Mouse (Mus musculus) adrenal gland, postnatal 4 days (tissue): Measurements from ENCODE around the gene Smc1b. TPM values are rescaled to one million over a fixed set of nuclear protein-coding genes. Genes with fewer than 3 reads are reported as not detected.
"Not testable (repeated sequence)": the region's sequence is repeated elsewhere in the genome, so short reads cannot be mapped to it uniquely, and the experiment has no call there.

Experiments
- DNase-seq, 2 experiments: peaks; one replicate each; pipeline ENCODE4 v3.0.0; 2021 to 2022; ENCODE audit warnings: low spot score in 2 of 2, mixed read lengths in 2 of 2
- total RNA-seq, 2 experiments: library from RNA; stranded (reverse); gene quantifications; 2 replicates each; pipeline ENCODE4 v1.2.3; 2021

The Smc1b gene
- total RNA-seq, 2 experiments from 2014 or later = 0.39 to 0.79 TPM

GRCm38 (mm10) chr15:85135143-85135542 lies 3.4 kb upstream of the Smc1b start:
- DNase-seq = no peak

GRCm38 (mm10) chr15:85132193-85132520 lies 393 bp upstream of the Smc1b start:
- no peak for DNase-seq

DNA sequence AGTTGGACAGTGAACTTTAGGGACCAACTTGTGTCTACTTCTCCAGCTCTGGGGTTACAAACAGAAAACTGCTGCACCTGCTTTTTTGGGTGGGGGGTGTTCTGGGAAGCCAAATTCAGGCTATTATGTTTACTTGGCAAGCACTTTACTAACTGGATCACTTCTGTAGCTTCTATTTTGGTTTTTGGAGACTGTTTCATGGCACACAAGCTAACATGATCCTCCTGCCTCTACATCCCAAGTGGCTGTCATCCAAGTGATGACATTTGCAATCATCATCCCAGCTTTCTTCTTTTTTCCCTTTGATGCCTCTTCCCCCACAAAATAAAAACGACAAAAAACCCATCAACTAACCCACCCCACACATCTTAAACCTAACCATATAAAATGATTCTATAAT lies 46.1 kb downstream of the Smc1b start:
- DNase-seq = no peak

- no peak for DNase-seq
Observed at GRCm38 (mm10) chr15:85072651-85073050, 59.1 kb downstream of the Smc1b start.

GRCm38 (mm10) chr15:85070561-85070960 lies 61.2 kb downstream of the Smc1b start:
- DNase-seq = no peak

DNA sequence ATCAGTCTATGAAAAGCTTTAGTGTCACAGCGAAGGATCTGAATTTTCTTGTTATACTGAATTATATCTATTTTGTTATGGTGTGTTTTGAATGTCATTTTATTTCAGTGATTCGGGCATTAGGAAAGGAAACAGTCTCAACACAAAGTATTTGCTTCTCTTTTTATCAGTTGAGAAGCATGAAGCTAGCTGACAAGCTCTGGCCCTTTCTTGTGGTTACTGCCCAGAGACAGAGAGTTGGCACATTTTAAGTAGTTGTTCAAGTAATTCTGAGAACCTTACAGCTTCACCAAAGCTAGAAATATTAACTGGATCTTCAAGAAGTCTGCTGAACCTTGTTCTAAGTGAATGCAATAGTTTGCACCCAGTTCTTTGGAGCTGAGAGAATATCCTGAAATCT lies 68.3 kb downstream of the Smc1b start:
- DNase-seq = no peak

DNA sequence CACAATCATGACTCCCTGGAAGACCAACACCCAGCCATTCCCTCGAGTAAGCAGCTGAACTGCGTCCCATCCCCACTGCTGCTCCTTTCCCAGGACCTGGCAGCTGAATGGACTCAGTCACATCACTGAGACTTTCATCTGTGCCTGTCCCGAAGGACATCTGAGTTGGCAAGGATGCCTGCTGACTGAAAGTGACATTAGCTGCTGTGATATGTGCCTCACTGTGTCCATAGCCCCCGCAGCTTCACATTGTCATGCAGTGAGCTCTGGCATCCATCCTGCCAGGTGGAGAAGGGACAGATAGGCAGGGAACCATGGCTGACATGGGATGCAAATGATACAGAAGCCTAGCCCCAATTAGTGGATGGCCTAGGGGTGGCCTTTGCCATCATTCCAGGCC lies 76.6 kb downstream of the Smc1b start:
- DNase-seq = no peak

DNA sequence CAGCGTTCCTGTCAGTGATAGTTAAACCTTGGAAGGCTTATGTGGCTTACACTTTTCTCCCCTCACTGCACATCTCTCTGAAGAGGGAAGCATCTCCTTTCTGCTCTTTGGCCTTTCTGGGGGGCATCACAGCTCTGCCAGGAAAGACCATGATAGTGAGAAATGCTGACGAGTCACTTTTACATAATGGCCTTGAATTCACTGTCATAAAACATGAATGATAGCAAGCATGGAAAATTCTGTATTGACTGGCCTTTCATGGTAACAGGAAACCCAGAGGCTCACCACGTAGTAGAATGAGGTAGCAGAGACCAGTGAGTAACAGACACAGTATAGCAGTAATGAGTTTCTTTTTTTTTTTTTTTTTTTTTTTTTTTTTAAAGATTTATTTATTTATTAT lies 77.7 kb downstream of the Smc1b start:
- no peak for DNase-seq

- DNase-seq = no peak
Observed at GRCm38 (mm10) chr15:85049758-85050157, 82.0 kb downstream of the Smc1b start.

DNA sequence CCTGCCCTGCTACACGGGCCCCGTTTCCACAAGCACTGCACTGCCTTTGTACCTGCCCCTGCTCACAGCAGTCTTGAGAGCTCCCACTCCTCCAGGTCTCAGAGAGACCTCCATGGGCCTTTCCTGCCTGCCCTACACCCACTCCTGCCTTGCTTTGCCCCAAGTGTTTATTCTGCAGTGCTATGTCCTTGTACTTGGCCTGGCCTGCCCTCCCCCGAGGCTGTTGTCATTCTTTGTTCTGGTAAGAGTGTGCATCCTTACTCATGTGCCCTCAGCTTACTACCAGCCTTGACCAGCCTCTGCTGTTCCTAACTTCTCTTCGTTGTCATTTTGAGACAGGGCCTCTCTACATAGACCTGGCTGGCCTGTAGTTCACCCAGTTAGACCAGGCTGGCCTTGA lies 83.9 kb downstream of the Smc1b start:
- DNase-seq = no peak

- DNase-seq = no peak
Observed at GRCm38 (mm10) chr15:85046230-85046950, 85.4 kb downstream of the Smc1b start.

GRCm38 (mm10) chr15:85043761-85044160 lies 88.0 kb downstream of the Smc1b start:
- DNase-seq = no peak

- DNase-seq = no peak
Observed at GRCm38 (mm10) chr15:85043116-85043515, 88.6 kb downstream of the Smc1b start.

DNA sequence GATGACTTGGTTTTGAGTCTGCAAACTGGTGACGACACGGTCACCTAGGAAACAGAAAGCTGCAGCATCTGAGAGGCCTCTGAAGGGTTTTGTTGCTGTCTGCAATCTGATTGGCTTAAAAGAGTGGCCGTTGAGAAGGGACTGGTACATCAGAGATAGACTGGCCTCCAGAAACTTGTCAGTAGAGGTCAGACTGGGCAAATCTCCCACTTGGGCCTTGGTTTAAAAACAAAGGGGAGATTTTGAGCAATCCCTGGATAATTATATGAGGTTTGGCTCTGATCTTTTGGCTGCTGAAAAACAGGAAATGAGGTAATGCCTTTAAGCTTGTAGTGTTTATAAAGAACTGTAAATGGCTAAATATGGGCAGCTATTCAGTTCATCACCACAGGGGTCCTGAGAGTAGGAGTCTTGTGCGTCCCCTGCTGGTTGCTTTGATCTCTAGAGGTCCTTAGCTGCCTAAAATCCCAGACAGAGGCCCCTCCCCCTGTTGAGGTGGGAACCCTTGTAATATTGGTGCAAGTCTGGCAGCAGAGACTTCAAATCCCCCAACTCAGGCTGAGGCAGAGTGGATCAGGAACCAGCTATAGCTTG lies 89.3 kb downstream of the Smc1b start:
- DNase-seq = no peak

- DNase-seq = no peak
Observed at GRCm38 (mm10) chr15:85041546-85042225, 90.1 kb downstream of the Smc1b start.

GRCm38 (mm10) chr15:85037343-85037690 lies 94.4 kb downstream of the Smc1b start:
- no peak for DNase-seq

- DNase-seq = peak; percentile 96
Observed at GRCm38 (mm10) chr15:85036566-85037342, 95.0 kb downstream of the Smc1b start.

- not testable (repeated sequence) for DNase-seq
Observed at GRCm38 (mm10) chr15:85033916-85034315, 97.8 kb downstream of the Smc1b start.

DNA sequence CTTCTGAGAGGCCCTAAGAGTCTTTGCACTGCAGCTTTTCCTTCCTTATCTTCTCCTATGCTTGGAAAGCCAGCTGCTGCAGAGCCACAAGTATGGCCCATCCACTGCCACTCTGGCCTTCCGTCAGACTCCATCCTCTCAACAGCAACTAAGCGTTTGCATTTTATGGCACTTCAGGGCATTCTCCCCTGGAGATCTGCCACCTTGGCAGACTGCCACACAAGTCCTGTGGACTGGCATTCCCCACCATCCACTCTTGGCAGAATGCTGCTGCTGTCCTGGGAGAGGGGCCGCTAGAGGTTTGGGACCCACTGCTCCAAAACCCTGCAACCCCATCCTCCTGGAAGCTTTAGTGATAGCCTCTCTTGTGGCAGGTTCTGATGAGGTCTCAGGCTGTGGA lies 99.9 kb downstream of the Smc1b start:
- DNase-seq = no peak

DNA sequence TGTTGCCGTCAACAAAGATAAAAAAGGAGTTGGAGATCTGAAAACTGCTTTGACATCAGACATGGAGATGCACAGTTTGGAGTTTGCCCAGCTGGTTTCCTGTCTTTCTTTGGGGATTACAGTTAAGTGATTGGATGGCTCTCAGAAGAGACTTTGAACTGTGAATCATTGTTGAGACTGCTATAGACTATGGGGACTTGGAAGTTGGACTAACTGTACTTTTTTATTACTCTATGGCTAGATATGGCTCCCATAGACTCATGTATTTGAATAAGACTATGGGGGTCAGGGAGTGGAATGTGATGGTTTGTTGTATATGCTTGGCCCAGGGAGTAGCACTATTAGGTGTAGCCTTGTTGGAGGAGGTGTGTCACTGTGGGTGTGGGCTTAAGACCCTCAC lies 101.1 kb downstream of the Smc1b start:
- not testable (repeated sequence) for DNase-seq

- not testable (repeated sequence) for DNase-seq
Observed at GRCm38 (mm10) chr15:85028648-85029047, 103.1 kb downstream of the Smc1b start, which contains the start of gene Fam118a. Gene Fam118a (plus strand): TSS chr15:85028948.

GRCm38 (mm10) chr15:85027740-85028139 lies 104.0 kb downstream of the Smc1b start:
- no peak for DNase-seq
